Mouse (Mus musculus) ES-E14 (cell line): ENCODE data around the gene Arpc3.

Source experiments
- CHD2 ChIP-seq: IDR thresholded peaks from 2 replicates; pipeline ENCODE4 v1.6.1; 2014; ENCODE audit warnings: mild to moderate bottlenecking, low read depth, low read length, inconsistent platforms
- HCFC1 ChIP-seq: IDR thresholded peaks from 2 replicates; pipeline ENCODE4 v1.6.1; 2012; ENCODE audit warnings: low read length, inconsistent platforms, borderline replicate concordance; ENCODE audit not compliant: insufficient read depth
- MAFK ChIP-seq: IDR thresholded peaks from 2 replicates; pipeline ENCODE4 v1.6.1; 2014; ENCODE audit warnings: mild to moderate bottlenecking, low read depth, low read length, inconsistent platforms; ENCODE audit not compliant: insufficient read depth
- ZC3H11A ChIP-seq: IDR thresholded peaks from 2 replicates; pipeline ENCODE4 v1.6.1; 2012; ENCODE audit warnings: low read depth, mild to moderate bottlenecking, inconsistent platforms, low read length, borderline replicate concordance
- ZNF384 ChIP-seq: IDR thresholded peaks from 2 replicates; pipeline ENCODE4 v1.6.1; 2012; ENCODE audit warnings: low read depth, low read length, inconsistent platforms

DNA sequence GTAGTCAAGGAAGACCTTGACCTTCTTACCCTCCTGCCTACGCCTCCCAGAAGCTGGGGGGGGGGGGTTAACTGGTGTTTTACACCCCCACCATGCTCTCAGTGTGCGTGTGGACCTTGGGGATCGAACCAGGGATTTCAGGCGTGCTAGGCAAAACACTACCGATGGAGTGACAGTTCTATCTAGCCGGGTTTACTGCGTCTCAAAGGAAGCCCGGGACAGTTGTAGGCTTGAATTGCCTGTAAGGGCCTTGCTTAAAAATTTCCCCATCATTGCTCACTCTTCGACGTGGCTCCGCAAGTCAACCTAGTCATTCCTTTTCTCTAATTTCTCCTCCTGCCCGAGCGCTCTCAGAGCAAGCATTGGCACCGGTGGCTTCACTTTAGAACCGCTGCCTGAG is 31.4 kb downstream of the Arpc3 start:
- TF ChIP-seq HCFC1, result no peak
- no peak for TF ChIP-seq CHD2
- no peak for TF ChIP-seq MAFK
- no peak for TF ChIP-seq ZNF384
- no peak for TF ChIP-seq ZC3H11A
